Mouse (Mus musculus) heart, postnatal 0 days (tissue): Measurements from ENCODE around the gene Cnih3.

Source experiments
- CTCF ChIP-seq: IDR thresholded peaks from 2 replicates; pipeline ENCODE4 v1.5.1; 2016; ENCODE audit warnings: antibody characterized with exemption, control low read depth, low read depth
- EP300 ChIP-seq: IDR thresholded peaks from 2 replicates; pipeline ENCODE4 v1.6.1; 2016; ENCODE audit warnings: antibody characterized with exemption, low read depth

GRCm38 (mm10) chr1:181339106-181339505 lies 13.3 kb upstream of the Cnih3 start:
- TF ChIP-seq EP300 (no peak), CTCF (no peak)
